Mouse (Mus musculus): ENCODE data around the gene Vps54.
A peak's percentile ranks its signal among the peaks of the same experiment; 100 is the strongest.
"Not testable (repeated sequence)": the region's sequence is repeated elsewhere in the genome, so short reads cannot be mapped to it uniquely, and the experiment has no call there.

Vps54 gene

DNA sequence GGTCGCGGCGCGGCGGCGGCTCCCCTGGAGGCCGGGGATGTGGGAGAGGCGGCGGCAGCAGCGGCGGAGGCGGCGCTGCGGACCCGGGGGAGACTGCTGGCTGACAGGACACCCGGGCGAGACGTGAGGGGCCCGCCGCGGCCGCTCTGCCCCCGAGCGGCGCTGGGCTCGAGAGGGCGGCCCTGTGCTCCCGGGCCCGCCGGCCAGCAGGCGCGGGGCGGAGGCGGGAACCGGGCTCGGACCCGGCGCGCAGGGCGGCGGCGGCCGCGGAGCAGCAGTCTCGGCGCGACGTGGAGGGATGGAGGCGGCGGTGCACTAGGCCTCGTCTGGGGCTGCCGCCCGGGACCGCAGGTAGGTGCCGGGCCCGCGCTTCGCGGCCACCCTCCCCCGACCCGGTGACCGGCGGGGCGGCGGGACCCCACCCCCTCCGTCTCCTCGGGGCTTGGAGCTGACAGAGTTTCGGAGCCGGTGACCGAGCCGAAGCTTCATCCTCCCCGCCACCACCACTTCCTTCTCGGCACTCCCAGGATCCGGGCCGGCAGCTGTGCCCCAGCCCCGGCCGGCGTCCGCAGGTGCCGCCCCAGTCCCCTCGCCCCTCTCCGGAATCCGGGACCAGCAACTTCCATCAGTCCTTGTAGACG lies at the start of gene Vps54:
Gene Vps54, plus strand, starts transcription at position 261 of the 641 bp plus-strand sequence.
- DNase-seq (ENCODE audit: low spot score in 2 of 2), result peak; percentile 37 to 45

DNA sequence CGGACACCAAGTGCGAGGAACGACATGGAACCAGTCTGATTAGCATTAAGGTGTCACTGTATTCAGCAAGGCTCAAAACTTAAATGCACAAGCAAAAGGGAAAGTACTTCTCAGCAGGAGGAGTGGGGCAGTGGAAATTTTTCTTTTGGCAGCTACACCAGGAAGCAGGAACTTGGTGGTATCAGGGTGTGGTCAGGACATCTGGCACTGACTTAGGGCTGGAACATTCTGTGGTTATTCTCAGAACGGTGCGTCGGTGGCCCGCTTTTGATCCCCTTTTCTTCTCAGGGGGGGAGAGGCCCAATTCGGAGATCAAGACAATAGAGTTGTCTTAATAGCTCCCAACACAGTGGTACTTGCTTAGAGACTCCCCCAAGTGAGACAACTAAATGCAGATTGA lies 47.3 kb upstream of the Vps54 start:
- not testable (repeated sequence) for DNase-seq (ENCODE audit: low spot score in 2 of 2)

DNA sequence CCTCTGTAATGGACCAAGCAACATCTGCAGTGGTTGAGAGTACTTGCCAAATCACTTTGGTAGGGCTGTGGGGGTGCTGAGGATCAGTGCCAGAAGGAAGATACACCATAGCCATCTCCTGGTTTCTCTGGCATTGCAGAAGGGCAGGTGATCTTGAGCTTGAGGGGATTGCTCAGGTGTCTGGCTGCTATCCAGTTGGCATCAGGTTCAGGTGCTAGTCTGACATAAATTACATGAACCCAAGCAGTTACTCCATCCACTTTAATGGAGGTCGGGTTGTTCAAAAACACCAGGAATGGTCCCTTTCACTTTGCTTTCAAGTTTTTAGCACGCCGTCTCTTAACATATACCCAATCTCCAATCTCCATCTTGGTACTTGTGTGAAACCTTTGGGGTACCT lies 44.2 kb upstream of the Vps54 start:
- no peak for DNase-seq (ENCODE audit: low spot score in 2 of 2)

- no peak for DNase-seq (ENCODE audit: low spot score in 2 of 2)
Observed at GRCm38 (mm10) chr11:21209046-21209445, 30.0 kb upstream of the Vps54 start.

DNA sequence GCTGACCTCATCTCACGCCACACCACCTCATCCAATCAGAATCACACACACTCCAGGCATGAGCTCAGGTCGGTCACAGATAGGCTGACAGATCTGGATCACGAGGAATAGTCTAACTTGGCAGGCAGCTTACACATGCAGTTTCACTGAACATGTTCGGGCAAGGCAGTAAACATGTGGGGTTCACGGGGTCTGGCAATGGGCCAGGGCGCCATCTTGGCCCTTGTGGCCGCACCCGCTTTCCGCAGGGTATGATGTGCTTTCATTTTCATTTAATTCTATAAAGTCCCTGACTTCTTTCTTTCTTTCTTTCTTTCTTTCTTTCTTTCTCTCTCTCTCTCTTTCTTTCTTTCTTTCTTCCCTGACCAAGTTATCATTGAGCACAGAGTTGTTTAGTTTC lies 29.4 kb upstream of the Vps54 start:
- not testable (repeated sequence) for DNase-seq (ENCODE audit: low spot score in 2 of 2)

DNA sequence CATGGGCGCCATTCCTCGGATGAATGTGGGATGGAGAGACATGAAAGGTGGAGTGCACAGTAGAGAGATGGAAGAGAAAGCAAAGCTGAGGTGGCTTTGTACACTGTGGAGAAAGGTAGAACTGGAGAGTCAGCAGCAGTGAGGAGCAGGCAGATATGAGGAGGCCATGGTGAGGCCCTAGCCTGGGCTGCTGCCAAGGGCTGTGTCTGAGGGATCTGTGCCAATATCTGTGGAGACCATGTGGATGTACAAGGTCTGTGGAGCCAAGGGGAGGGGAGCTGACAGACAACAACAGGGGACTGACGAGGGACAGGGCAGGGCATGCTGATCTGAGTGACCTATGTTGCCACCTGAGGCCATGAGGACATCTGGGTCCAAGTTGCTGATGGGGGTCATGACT lies 21.7 kb upstream of the Vps54 start:
- no peak for DNase-seq (ENCODE audit: low spot score in 2 of 2)

GRCm38 (mm10) chr11:21219281-21219680 lies 19.8 kb upstream of the Vps54 start:
- DNase-seq (ENCODE audit: low spot score in 2 of 2), result no peak

GRCm38 (mm10) chr11:21219851-21220587 lies 19.1 kb upstream of the Vps54 start:
- no peak for DNase-seq (ENCODE audit: low spot score in 2 of 2)

GRCm38 (mm10) chr11:21220754-21221153 lies 18.3 kb upstream of the Vps54 start:
- no peak for DNase-seq (ENCODE audit: low spot score in 2 of 2)

- DNase-seq (ENCODE audit: low spot score in 2 of 2), result no peak
Observed at GRCm38 (mm10) chr11:21221396-21221795, 17.7 kb upstream of the Vps54 start.

DNA sequence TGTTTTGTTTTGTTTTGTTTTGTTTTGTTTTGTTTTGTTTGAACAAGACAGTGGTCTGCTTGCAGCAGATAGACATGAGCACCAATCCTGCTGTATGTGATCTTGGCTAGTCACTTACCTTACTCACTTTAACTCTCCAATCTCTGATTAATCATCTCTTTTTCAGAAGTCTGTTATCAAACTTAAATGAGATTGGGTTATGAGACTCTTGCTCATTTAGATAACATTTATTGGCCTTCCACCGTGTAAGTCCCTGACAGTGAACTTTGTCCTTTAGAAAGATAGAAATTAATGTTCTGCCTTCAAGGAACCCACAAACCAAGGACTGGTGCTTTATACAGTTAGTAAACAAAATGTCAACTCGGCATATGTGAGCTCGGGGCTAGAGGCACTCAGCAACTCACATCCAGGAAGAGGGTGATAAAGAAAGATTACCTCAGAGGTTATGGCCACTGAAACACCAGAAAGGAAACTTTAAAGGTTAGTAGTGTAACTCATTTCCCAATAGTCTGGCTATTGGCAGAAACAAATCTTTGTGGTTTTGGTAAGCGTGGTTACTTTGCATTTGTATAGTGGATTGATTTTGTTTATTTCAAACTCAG lies 16.4 kb upstream of the Vps54 start:
- no peak for DNase-seq (ENCODE audit: low spot score in 2 of 2)

- no peak for DNase-seq (ENCODE audit: low spot score in 2 of 2)
Observed at GRCm38 (mm10) chr11:21223539-21223938, 15.5 kb upstream of the Vps54 start.

DNA sequence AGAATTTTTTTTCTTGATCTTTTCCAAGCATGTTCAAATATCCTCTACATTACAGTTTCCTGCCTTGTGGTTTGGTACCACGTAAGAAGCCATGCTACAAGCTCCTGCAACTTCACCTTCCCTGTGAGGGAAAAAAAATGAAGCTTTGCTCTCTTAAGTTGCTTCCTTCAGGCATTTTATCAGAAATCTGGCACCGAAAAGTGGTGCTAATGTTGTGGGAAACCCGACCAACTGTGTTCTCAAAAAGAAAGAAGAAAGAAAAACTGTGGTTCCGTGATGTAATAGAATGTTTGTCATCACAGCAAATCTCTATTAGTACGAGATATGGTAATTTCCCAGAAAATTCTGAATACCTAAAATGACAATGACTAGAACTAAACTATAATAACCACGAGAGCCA lies 15.0 kb upstream of the Vps54 start:
- no peak for DNase-seq (ENCODE audit: low spot score in 2 of 2)

DNA sequence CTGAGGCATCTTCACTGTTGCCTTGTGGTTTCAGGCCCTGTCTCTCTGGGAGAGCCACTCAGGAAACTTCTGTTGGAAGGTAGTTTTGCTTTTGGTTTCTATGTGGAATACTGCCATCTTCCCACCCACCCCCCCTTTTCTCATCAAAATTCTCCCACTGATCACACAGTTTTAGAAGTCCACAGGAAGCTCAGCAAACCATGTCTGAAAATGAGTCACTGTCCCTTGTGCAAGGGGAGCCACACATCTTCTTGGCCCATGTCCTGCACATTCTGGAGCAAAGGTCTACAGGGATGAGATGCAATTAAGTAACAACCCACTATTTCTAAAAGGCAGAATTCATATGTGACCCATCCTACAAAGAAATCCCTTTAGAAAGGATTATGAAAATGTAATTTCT lies 14.6 kb upstream of the Vps54 start:
- DNase-seq (ENCODE audit: low spot score in 2 of 2), result no peak

GRCm38 (mm10) chr11:21224983-21225382 lies 14.1 kb upstream of the Vps54 start:
- DNase-seq (ENCODE audit: low spot score in 2 of 2), result no peak

DNA sequence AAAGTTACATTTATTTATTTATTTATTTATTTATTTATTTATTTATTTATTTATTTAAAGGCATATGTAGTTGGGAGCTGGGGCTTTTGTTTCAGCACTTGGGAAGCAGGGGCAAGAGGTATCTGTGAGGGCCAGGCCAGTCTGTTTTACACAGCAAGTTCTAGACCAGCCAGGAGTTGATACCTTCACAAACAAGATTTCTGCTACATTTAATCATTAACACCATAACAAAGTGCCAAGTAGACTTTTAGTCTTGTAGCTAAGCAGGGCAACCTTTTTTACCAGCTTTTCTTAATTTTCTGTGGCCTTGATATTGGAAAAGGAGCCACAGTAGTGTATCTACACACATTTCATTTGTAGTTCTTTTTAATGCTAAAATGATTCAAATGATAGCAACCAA lies 3.7 kb upstream of the Vps54 start:
- no peak for DNase-seq (ENCODE audit: low spot score in 2 of 2)

GRCm38 (mm10) chr11:21235821-21236220 lies 3.3 kb upstream of the Vps54 start:
- no peak for DNase-seq (ENCODE audit: low spot score in 2 of 2)

DNA sequence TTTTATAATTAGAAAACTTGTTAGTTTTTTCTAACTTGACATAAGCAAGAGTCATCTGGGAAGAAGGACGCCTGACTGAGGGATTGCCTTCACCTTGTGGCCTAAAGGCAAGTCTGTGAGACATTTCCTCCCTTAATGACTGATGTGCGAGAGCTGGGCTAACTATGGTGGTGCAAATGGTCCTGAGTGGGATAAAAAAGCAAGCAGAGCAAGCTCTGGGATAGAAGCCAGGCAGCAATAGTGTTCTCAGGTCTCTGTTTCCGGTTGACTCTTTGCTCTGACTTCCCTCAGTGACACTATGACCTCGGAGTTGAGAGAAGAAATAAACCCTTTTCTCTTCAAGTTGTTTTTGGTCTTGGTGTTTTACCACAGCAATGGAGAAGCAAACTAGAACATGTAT lies 2.1 kb upstream of the Vps54 start:
- DNase-seq (ENCODE audit: low spot score in 2 of 2), result no peak

DNA sequence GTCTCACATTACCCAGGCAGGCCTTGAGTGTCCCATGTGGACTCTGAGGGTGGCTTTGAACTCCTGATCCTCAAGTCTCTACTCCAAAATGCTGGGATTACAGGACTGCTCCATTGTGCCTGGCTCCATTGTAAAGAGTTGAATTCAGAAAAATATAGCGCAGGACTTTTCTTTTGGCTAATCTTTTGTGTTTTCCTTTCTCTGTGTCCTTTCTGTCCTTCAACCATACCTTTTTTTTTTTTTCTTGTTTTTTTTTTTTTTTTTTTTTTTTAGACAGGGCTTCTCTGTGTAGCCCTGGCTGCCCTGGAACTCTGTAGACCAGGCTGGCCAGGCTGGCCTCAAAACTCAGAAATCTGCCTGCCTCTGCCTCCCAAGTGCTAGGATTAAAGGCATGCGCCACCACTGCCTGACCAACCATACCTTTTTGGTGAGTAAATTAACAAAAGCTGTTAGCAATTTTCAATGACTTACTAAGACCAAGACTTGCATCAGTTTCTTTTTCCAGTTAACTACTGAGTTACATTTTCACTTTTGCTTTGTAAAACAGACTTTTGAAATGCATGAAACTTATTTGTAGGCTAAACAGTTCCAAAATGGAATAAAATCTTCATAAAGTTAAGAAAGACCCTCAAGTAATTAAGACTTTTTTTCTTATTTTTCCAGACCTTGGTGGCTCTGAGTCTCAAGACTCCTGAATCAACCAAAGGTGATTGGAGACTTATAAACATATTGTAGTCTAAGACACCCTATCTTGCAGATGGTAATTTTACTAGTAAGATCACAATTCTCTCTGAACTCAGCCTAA lies 1.4 kb upstream of the Vps54 start:
- no peak for DNase-seq (ENCODE audit: low spot score in 2 of 2)

GRCm38 (mm10) chr11:21238279-21239020 lies 631 bp upstream of the Vps54 start:
- DNase-seq (ENCODE audit: low spot score in 2 of 2), result peak; percentile 17 to 39

DNA sequence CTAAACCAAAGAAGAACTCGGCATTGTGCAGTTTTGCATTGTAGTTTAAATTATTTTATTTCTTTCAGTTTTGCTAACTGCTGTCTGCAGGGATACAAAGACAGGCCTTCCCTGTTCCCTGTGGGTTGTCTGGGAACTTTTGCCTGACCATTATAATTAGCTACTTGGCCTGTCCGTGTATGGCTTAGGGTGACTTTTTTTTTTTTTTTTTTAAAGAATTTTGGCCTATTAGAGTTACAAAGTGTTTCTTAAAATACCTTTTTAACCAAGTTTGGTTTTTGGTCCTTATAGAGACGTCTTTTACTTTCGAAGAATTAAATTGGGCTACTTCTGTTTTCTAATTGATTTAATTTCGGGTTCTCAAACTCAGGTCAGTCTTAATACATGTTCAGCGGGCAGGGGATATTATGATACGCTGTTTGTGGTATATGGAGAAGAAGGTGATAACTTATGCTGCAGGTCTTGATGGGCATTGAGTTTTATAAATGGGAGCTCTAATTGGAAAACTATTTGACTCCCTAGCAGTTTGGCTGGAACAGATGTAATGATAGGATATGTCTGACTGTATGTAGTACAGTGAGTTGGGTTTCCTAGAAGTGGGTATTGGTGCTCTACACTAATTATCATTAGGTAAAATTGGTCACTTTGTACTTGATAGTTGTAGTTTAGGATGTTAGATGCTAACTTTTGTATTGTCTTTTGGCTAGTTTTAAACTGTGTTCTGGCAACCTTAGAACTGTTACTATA lies 855 bp downstream of the Vps54 start:
- DNase-seq (ENCODE audit: low spot score in 2 of 2), result no peak
